Mouse (Mus musculus) retina, embryonic 14.5 days (tissue): ENCODE results near the gene Tiam1.

Source experiments
- DNase-seq: peaks from one replicate; pipeline ENCODE4 v3.0.0-alpha.2; 2015; ENCODE audit warnings: low spot score

Gene Tiam1

DNA sequence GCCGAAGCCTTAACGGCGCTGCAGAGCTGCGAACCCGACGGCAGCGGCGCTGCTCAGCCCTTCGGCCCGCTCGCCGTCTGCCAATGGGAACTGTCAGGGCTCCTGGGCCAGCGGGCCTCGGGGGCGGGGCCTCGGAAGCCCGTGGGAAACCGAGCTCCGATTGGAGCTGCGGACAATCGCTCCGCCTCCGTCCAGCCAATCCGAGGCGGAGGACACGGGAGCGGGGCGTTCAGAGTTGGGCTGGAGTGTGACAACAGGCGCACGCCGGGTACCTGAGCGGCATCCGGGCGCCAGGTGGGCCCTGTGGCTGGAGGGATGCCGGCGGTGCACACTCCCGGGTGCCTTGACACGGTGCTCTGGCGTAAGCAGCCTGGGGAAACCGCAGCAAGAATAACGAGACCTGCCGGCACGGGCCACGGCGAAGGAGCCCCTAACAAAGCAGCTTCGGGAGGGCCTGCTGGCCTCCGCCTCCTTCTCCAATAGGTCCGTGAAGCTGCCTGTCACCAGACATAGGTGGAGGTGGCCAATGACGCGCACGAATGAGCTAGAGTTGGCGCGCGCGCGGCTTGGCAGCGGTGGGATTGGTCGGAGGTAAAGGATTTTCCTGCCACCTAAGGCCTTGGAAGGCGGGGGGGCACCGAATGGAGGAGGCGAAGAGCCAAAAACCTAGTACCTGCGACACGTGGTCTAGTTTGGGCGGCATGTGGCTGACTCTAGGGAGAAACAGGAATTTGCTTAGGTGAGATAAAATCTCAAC, at the start of gene Tiam1:
Gene Tiam1 (minus strand): TSS at position 10 of the 757 bp plus-strand sequence.
- DNase-seq: peak; percentile 99

GRCm38 (mm10) chr16:90191289-90191688, 47.7 kb upstream of the Tiam1 start:
- no peak for DNase-seq

GRCm38 (mm10) chr16:90187453-90187852, 43.9 kb upstream of the Tiam1 start:
- DNase-seq: peak; percentile 53

GRCm38 (mm10) chr16:90185928-90186588, 42.5 kb upstream of the Tiam1 start:
- DNase-seq: peak; percentile 95

DNA sequence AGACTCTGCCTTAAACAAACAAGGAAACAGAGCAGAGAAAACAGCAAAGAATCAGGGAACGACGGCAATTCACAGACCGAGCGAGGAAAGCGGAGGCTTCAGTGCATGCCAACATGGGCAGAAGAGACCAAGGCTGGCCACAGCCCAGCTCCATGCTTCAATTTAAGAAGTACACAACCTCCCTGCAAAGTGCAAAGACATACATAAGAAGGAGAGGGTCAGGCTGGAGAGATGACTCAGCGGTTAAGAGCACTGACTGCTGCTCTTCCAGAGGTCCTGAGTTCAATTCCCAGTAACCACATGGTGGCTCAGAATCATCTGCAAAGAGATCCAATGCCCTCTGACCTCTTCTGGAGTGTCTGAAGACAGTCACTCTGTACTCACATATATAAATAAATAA, 40.6 kb upstream of the Tiam1 start:
- no peak for DNase-seq

DNA sequence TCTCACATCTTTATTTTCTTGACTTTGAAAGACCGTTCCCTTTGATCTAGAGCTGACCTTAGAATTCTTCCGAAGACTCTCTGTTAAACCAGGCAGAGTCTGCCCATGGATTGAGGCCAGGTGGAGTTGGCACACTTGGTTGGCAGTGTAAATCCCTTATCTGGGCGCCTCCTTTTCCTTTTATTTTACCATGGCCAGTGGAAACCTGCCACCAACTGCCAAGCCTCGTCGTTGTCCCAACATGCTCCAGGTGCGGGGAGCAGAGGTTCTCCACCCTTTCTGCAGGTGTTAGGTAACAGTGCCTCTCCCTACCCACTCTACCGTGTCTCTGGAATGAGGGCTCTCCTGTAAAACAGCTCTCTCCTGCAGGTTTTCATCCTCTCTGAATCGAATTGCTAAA, 38.1 kb upstream of the Tiam1 start:
- DNase-seq: no peak

GRCm38 (mm10) chr16:90180975-90181374, 37.4 kb upstream of the Tiam1 start:
- no peak for DNase-seq

DNA sequence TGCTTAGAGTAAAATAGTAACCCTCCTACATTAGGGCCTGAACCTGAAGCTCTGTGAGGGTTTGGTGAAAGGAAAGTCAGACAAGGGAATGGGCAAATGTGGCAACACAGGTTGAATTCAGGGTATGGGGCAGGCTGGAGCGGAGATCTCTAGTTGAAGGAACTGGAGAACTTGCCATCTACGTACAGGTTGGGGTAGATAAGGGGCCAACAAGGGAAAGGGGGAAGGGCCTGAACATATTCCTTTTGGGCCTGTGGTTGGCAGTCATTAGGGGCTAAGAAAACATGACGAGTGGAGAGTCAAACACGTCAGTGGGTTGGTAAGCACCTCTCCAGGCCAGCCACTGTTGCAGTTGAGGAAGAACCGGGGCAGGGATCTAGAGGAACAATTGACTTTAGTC, 36.3 kb upstream of the Tiam1 start:
- no peak for DNase-seq

DNA sequence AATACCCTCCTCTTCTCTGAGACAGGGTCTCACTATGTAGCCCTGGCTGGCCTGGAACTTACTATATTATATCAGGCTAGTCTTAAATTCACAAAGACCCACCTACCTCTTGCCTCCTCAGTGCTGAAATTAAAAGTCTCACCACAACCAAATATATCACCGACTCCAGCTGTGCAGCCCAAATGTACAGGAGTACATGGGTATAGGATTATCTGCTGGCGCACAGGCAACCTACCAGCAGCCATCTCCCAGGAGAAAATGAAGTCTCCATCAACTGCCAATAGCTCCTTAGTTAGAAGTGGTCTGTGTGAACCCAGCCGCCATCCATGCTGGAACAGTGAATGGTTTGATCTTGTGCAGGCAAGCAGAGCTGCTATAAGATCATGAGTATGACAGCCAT, 34.8 kb upstream of the Tiam1 start:
- DNase-seq: no peak

- DNase-seq: no peak
These were observed 33.9 kb upstream of the Tiam1 start for GRCm38 (mm10) chr16:90177425-90177824.

DNA sequence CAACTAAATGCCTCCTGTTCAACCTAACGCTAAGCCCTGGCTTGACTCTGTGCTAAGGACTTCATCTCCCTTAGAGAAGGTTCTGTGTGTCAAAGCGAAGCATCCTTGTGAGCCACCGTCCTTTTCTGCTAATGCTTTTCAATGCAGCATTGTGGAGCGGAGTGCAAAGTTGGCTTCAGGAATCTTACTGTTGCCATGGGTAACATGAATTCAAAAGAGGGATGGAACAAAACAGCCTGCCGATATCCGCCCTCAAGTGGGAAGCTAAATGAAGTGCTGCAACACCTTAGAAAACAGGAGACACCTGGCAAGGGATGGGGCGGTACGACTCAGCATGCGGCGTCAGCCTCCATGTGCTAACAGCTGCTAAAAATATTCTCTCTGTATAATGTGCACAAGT, 32.9 kb upstream of the Tiam1 start:
- no peak for DNase-seq

GRCm38 (mm10) chr16:90171416-90171815, 27.8 kb upstream of the Tiam1 start:
- DNase-seq: no peak

GRCm38 (mm10) chr16:90170676-90171075, 27.1 kb upstream of the Tiam1 start:
- no peak for DNase-seq

DNA sequence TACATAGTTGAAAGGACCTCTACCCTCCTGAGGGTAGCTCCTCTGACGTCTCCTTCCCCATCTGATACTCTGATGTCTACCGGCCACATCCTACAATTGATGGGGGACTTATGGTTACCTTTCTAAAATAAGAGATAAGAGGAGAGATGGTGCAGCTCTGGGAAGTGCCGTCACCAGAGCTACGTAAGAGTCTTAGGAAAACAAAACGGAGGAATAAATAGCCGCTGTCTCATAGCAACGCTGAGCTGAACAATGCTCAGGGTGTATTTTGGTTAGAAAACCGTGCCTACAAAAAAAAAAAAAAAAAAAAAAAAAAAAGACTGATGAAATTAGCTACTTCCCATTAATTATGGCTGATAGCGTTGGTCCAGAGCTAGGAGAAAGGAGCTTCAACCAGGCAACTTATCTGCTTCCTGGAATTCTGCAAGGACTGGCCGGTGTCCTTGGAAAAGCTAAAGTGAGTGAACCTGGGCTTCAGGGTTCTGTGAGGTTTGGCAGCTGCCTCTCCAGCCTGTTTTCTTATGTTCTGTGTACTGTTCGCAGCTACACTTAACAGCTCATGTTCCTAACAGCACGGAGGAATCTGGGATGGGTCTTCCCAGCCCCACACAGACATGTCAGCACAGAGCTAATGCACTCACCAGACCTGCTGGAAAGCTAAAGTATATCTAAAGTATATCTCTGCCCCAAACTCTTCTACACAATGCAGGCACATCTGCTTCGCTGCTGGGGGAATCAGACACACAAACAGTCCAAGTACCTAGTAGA, 26.5 kb upstream of the Tiam1 start:
- no peak for DNase-seq

DNA sequence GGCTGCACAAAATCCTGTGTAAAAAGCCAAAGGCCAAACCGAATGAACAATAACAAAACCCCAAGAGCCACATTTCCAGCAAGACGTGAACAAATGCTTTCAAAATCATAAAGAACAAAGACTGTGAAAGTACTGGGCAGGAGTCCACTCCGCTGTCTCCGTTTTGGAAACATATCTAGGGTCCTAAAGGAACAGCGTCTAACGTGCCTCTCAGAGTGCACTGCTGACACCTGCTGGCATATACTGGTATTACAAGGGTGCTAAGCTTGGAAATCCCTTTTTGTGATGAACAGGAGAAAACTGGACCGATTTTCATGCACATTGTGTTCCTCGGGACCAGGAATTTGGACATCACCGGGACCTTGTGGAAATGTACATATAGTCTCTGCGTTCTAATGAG, 24.1 kb upstream of the Tiam1 start:
- DNase-seq: peak; percentile 94

DNA sequence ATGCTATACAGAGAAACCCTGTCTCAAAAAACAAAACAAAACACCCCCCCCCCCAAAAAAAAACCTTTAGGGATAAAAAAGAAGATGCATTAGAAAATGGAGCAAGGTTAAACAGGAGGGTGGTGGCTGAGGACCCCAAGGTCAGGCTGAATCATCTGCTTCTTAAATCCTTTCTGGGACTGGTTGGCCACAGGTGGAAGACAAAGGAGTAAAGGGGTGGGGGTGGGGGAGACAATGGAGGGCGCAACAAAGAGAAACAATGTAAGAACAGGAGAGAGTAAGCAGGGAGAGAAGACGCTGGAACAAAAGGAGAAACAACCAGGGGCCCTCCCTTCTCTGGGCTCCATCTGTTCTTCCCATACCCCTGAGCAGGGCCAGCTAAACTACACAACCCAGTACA, 21.9 kb upstream of the Tiam1 start:
- no peak for DNase-seq

DNA sequence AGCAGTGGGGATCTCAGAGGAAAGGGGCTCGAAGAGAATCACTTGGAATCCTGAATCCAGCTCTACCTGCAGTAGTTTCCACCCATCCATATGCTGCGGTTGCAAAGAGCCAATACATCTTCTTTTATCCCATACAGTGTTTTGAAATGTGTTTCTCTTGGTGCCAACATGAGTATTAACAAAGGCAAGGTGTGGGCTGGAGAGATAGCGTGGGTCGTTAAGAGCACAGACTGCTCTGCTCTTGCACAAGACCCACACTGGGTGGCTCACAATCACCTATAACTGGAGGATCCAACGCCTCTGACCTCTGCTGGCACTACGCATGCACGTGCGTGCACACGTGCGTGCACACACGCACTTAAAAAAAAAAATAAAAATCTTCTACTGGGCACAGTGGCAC, 21.4 kb upstream of the Tiam1 start:
- DNase-seq: no peak

- DNase-seq: no peak
These were observed 11.5 kb upstream of the Tiam1 start for GRCm38 (mm10) chr16:90155080-90155479.

- DNase-seq: no peak
These were observed 7.3 kb upstream of the Tiam1 start for GRCm38 (mm10) chr16:90150820-90151219.

DNA sequence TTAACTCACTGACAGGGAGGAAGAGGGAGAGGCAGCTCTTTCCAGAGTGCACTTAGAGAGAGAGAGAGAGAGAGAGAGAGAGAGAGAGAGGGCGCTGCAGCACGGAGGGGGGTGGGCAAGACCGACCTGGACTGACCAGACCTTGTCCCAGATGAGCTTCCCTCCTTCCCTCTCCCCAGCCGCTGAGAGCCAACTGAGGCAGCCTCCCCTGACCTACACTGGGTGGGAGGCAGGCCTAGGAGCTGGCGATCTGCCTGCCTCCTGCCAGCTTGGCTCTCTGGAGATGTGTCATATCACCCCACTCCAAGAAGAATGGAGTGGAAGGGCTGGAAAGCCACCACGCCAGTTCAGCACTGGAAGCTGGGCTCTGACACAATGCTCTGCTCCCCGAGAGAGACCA, 6.6 kb upstream of the Tiam1 start:
- peak; percentile 54 for DNase-seq

DNA sequence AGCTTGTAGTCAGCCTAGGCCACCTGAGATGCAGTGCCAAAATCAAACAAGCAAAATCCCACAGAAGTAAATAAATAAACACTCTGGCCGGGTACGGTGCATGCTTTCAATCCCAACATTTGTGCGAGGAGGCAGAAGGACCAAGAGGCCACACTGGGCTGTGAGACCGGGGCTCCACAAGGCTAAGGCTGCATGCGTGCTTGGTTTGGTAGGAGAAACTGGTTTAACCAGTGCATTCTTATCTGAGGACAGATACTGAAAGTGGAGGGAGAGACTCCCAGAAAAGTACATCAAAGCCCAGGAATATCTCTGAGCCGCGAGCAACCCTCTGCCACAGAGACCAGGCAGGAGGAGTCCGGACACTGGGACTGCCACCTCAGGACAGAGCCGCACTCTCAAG, 5.8 kb upstream of the Tiam1 start:
- DNase-seq: no peak

GRCm38 (mm10) chr16:90145244-90145643, 1.7 kb upstream of the Tiam1 start:
- no peak for DNase-seq

GRCm38 (mm10) chr16:90144541-90144940, 972 bp upstream of the Tiam1 start:
- DNase-seq: no peak
